Mouse (Mus musculus): ENCODE data around the gene Esp16.
"Not testable (repeated sequence)": the region's sequence is repeated elsewhere in the genome, so short reads cannot be mapped to it uniquely, and the experiment has no call there.

Esp16 gene

DNA sequence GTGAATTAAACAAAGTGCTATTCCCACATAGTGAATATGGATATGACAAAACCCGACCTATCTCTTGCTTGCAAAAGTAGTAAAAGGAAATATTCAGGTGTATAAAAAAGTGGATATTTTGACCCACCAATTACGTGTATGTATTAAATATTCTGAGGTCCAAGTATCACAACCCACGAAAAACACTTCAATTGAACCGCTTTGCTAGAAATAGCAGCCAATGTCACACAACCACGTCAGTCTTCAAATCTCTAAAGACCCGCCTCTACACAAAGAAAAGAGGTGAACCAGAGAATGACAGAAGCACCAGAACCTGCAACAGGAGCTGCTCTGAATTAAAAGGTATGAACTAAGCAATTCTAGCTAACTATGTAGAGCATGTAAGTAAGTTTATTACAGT lies at the start of gene Esp16:
Gene Esp16, plus strand, starts transcription at position 301 of the 400 bp plus-strand sequence.
- not testable (repeated sequence) for DNase-seq (ENCODE audit: low read depth, low spot score)

DNA sequence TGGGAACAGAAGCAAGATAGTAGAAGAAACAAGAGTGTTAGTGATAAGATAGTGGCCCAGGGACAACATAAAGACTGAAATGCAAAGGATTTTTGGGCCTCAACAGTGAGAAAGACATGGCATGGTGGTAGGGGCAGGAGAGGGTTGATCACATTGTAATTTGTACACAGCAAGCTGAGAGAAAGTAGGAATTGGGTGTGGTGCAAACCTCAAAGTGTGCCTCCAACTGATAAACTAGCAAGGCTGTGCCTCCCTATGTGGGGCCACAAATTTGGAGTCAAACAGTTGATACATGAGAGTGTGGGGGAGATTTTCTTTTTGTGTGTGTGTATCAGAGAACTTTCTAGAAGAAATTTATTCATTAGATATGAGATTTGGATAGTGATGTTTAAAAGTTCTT lies 37.9 kb upstream of the Esp16 start:
- not testable (repeated sequence) for DNase-seq (ENCODE audit: low read depth, low spot score)

Measured in A20 (cell line).